Mouse (Mus musculus): ENCODE measurements at regions not wholly inside any gene's neighbourhood (a gene's known extent, or its start where the extent isn't known, plus 50 kb on each side); places are given as distances from the start of the nearest gene placed in this dataset.

GRCm38 (mm10) chr9:82760682-82761468 lies 68.5 kb upstream of the Irak1bp1 start:
- Histone ChIP-seq H3K9ac (ENCODE audit: low read depth, low read length) (no peak overlapping the region; the same call in 1 of the 2 replicates), H3K36me3 (ENCODE audit: control insufficient read depth, insufficient read depth, low read length) (no peaks in the 10 kb centered on the region), H3K4me3 (ENCODE audit: low read length) (no peak overlapping the region), H3K9me3 (ENCODE audit: control insufficient read depth, low read length) (no peaks in the 10 kb centered on the region), H3K27me3 (ENCODE audit: control insufficient read depth, insufficient read depth, low read length) (no peaks in the 10 kb centered on the region), H3K4me2 (replicated peaks; ENCODE audit: low read depth, low read length) (no peak overlapping the region), H3K4me1 (ENCODE audit: control insufficient read depth, insufficient read depth, low read length) (no peaks in the 10 kb centered on the region), H3K27ac (ENCODE audit: low read depth, low read length) (no peak overlapping the region)
- no peak for ATAC-seq (ENCODE audit: low FRiP score, low TSS enrichment)
- 90% methylated on average over 9 of the region's 9 CpGs for WGBS

GRCm38 (mm10) chr9:82763651-82764050 lies 65.7 kb upstream of the Irak1bp1 start:
- Histone ChIP-seq H3K36me3 (ENCODE audit: control insufficient read depth, insufficient read depth, low read length) (no peaks in the 10 kb centered on the region), H3K4me2 (replicated peaks; ENCODE audit: low read depth, low read length) (no peak overlapping the region), H3K9ac (ENCODE audit: low read depth, low read length) (no peak overlapping the region), H3K4me3 (ENCODE audit: low read length) (no peak overlapping the region), H3K9me3 (ENCODE audit: control insufficient read depth, low read length) (no peaks in the 10 kb centered on the region), H3K27me3 (ENCODE audit: control insufficient read depth, insufficient read depth, low read length) (no peaks in the 10 kb centered on the region), H3K27ac (ENCODE audit: low read depth, low read length) (no peak overlapping the region), H3K4me1 (ENCODE audit: control insufficient read depth, insufficient read depth, low read length) (no peaks in the 10 kb centered on the region)
- 100% methylated on average over 1 of the region's 1 CpGs for WGBS
- ATAC-seq (ENCODE audit: low FRiP score, low TSS enrichment) = no peak
